Mouse (Mus musculus) liver, adult 2 months (tissue): Measurements from ENCODE around the gene Hoxb4. TPM values are rescaled to one million over a fixed set of nuclear protein-coding genes. Genes with fewer than 3 reads are reported as not detected.

Source experiments
- DNase-seq: peaks from one replicate; pipeline ENCODE4 v3.0.0-alpha.2; 2011; ENCODE audit warnings: low read depth, low spot score; ENCODE audit errors: extremely low read depth
- H3K27ac ChIP-seq: fragments of 200-500 bp; replicated peaks from 2 replicates; pipeline ENCODE4 v1.5.1; 2012; ENCODE audit warnings: low read depth, mild to moderate bottlenecking, control low read depth, inconsistent platforms, low read length; ENCODE audit not compliant: insufficient read depth
- H3K27me3 ChIP-seq: fragments of 200-500 bp; 2 replicates; pipeline ENCODE4 v1.6.1; 2012; ENCODE audit warnings: mild to moderate bottlenecking, moderate library complexity, low read length, inconsistent platforms; ENCODE audit not compliant: control insufficient read depth, insufficient read depth
- H3K36me3 ChIP-seq: fragments of 200-500 bp; 2 replicates; pipeline ENCODE4 v1.6.1; 2012; ENCODE audit warnings: low read length, inconsistent platforms; ENCODE audit not compliant: control insufficient read depth, insufficient read depth
- H3K4me1 ChIP-seq: fragments of 200-500 bp; 2 replicates; pipeline ENCODE4 v1.6.1; 2011; ENCODE audit warnings: low read length; ENCODE audit not compliant: control insufficient read depth, insufficient read depth
- H3K4me3 ChIP-seq: fragments of 200-500 bp; 2 replicates; pipeline ENCODE4 v1.5.1; 2011; ENCODE audit warnings: low read depth, mild to moderate bottlenecking, control low read depth, low read length, moderate library complexity; ENCODE audit not compliant: insufficient read depth
- H3K79me2 ChIP-seq: fragments of 200-500 bp; 2 replicates; pipeline ENCODE4 v1.6.1; 2012; ENCODE audit warnings: inconsistent platforms, mild to moderate bottlenecking, low read length, moderate library complexity; ENCODE audit not compliant: control insufficient read depth, insufficient read depth
- H3K9ac ChIP-seq: fragments of 200-500 bp; 2 replicates; pipeline ENCODE4 v1.6.1; 2012; ENCODE audit warnings: low read depth, mild to moderate bottlenecking, control low read depth, inconsistent platforms, low read length
- CTCF ChIP-seq: fragments of 200-500 bp; IDR thresholded peaks from 2 replicates; pipeline ENCODE4 v1.5.1; 2011; ENCODE audit warnings: low read depth, low read length, control low read depth
- POLR2A ChIP-seq: fragments of 200-500 bp; IDR thresholded peaks from 2 replicates; pipeline ENCODE4 v1.6.1; 2011; ENCODE audit warnings: low read length, control low read depth; ENCODE audit not compliant: insufficient read depth; ENCODE audit errors: extremely low read depth
- WGBS: fragments of 180-500 bp; shearing (Covaris S2); methylation state at CpG from one replicate; pipeline ENCODE4 v1.1.7; 2018; 5-methylcytosine and 5-hydroxymethylcytosine counted together
- polyA plus RNA-seq: library from polyadenylated mRNA; depleted of rRNA; stranded (reverse); fragments of >200 nt; gene quantifications from 2 replicates; pipeline ENCODE4 v1.2.3, GENCODE M21; 2012; rRNA removed
- total RNA-seq: library from RNA; depleted of rRNA; stranded (reverse); fragments of >200 nt; gene quantifications from 2 replicates; pipeline ENCODE4 v1.2.3, GENCODE M21; 2014; rRNA removed

The Hoxb4 gene
- 0.37 and 0.67 TPM in 2 replicates for total RNA-seq
- polyA plus RNA-seq, result 0.55 and 0.91 TPM in 2 replicates

GRCm38 (mm10) chr11:96317608-96318367, at the start of gene Hoxb4:
TSS of gene Hoxb4 (plus strand) at chr11:96318267.
- no peaks in the 10 kb centered on the region for H3K4me1 ChIP-seq
- peak within 1 kb of the TSS; percentile 80 for H3K27ac ChIP-seq
- WGBS, result 9% methylated on average over 28 of the region's 28 CpGs
- peak within 1 kb of the TSS; percentile 89 for H3K4me3 ChIP-seq
- peaks cover 3% of the 10 kb centered on the region; the same call in 1 of the 2 replicates for H3K79me2 ChIP-seq
- TF ChIP-seq POLR2A (no peak), CTCF (no peak)
- peak within 1 kb of the TSS; percentile 90 for H3K9ac ChIP-seq
- no peak for DNase-seq
- peaks cover 14% of the 10 kb centered on the region for H3K27me3 ChIP-seq
- no peaks in the 10 kb centered on the region; the same call in 1 of the 2 replicates for H3K36me3 ChIP-seq

- H3K4me1 ChIP-seq, result peaks cover 2% of the 10 kb centered on the region; the same call in 1 of the 2 replicates
- no peak overlapping the region for H3K9ac ChIP-seq
- H3K79me2 ChIP-seq, result no peaks in the 10 kb centered on the region
- 4% methylated on average over 19 of the region's 19 CpGs for WGBS
- no peak overlapping the region for H3K27ac ChIP-seq
- peaks cover 42% of the 10 kb centered on the region for H3K27me3 ChIP-seq
- no peak for DNase-seq
- no peak for TF ChIP-seq CTCF
- TF ChIP-seq POLR2A, result no peak
- no peaks in the 10 kb centered on the region for H3K36me3 ChIP-seq
- no peak overlapping the region for H3K4me3 ChIP-seq
These were observed 48.2 kb upstream of the Hoxb4 start for GRCm38 (mm10) chr11:96269869-96270268.

- Histone ChIP-seq H3K9ac (no peak within 1 kb of the TSS), H3K4me3 (no peak within 1 kb of the TSS), H3K4me1 (peaks cover 2% of the 10 kb centered on the region; the same call in 1 of the 2 replicates), H3K27ac (no peak within 1 kb of the TSS), H3K36me3 (no peaks in the 10 kb centered on the region), H3K27me3 (peaks cover 42% of the 10 kb centered on the region), H3K79me2 (no peaks in the 10 kb centered on the region)
- no peak for TF ChIP-seq CTCF
- no peak for TF ChIP-seq POLR2A
- WGBS, result 4% methylated on average over 40 of the region's 40 CpGs
- no peak for DNase-seq
These were observed 47.0 kb upstream of the Hoxb4 start, which contains the start of gene Hoxb9 for GRCm38 (mm10) chr11:96270996-96271540. TSS of gene Hoxb9 (plus strand) at chr11:96271457.

GRCm38 (mm10) chr11:96271541-96272011, 46.5 kb upstream of the Hoxb4 start:
- TF ChIP-seq POLR2A, result no peak
- peaks cover 2% of the 10 kb centered on the region; the same call in 1 of the 2 replicates for H3K4me1 ChIP-seq
- no peak for DNase-seq
- H3K9ac ChIP-seq, result no peak overlapping the region
- H3K4me3 ChIP-seq, result no peak overlapping the region
- no peaks in the 10 kb centered on the region for H3K79me2 ChIP-seq
- H3K36me3 ChIP-seq, result no peaks in the 10 kb centered on the region
- H3K27me3 ChIP-seq, result peaks cover 42% of the 10 kb centered on the region
- 2% methylated on average over 52 of the region's 52 CpGs for WGBS
- H3K27ac ChIP-seq, result no peak overlapping the region

GRCm38 (mm10) chr11:96272024-96272921, 45.8 kb upstream of the Hoxb4 start:
- H3K4me3 ChIP-seq, result no peak overlapping the region

More at GRCm38 (mm10) chr11:96272024-96272921, 45.8 kb upstream of the Hoxb4 start:
- TF ChIP-seq CTCF (no peak), POLR2A (no peak)
- 4% methylated on average over 58 of the region's 58 CpGs for WGBS
- Histone ChIP-seq H3K36me3 (no peaks in the 10 kb centered on the region), H3K27ac (no peak overlapping the region), H3K27me3 (peaks cover 37% of the 10 kb centered on the region), H3K4me1 (peaks cover 2% of the 10 kb centered on the region; the same call in 1 of the 2 replicates), H3K79me2 (no peaks in the 10 kb centered on the region), H3K9ac (no peak overlapping the region)
- DNase-seq, result no peak
